Mouse (Mus musculus) ES-CJ7 (cell line): ENCODE measurements around the gene Speer4c.
"Not testable (repeated sequence)": the region's sequence is repeated elsewhere in the genome, so short reads cannot be mapped to it uniquely, and the experiment has no call there.

ENCODE experiments used
- DNase-seq: peaks from one replicate; pipeline ENCODE4 v3.0.0; 2011; ENCODE audit warnings: low read depth, low spot score

The Speer4c gene

DNA sequence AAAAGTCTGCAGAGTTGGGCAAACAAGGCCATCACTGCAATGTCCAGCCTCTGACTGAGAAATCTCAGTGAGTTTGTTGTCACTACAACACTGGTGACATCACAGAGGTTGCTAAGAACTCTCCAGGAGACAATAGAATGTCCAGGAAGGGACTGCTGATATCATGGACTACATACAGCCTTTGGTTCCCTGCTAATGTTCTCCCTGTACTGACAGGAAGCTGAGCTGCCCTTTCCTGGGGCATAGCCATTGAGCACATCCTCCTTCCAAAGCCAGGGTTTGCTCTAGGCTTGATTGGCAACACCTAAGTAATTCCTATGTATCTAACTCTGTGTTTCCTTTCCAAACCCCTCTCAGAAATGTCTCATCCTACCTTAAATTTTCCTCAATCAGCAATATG lies at the start of gene Speer4c:
Gene Speer4c, minus strand, starts transcription at position 101 of the 400 bp plus-strand sequence.
- DNase-seq: not testable (repeated sequence)

DNA sequence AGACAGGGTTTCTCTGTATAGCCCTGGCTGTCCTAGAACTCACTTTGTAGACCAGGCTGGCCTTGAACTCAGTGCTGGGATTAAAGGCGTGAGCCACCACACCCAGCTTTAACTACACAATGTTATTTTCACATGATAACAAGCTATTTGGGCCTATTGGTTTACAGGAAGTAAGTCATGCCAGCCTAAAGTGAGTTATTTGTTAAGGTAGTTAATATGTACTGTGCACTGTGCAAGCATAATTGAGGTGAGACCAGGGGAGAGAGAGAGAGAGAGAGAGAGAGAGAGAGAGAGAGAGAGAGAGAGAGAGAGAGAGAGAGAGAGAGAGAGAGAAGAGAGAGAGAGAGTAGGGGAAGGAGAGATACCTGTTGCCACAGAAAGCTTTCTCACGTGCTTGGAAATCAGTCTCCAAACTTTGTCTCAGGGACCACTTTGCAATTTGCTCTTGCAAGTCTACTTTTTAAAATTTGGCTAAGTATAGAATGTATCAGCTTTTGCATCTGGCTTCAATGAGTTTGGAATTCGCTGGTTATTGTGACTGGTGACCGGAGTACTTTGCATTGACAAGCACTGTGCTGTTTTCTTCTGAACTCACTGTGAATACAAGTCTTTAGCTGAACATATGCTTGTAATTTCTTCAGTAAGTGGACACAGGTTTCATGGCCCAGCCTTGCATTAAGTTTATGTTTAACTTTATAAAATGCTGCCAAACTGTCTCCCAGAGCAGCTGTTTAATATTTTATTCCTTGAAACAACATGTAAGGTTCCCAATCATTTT lies 33.6 kb upstream of the Speer4c start:
- DNase-seq: no peak

DNA sequence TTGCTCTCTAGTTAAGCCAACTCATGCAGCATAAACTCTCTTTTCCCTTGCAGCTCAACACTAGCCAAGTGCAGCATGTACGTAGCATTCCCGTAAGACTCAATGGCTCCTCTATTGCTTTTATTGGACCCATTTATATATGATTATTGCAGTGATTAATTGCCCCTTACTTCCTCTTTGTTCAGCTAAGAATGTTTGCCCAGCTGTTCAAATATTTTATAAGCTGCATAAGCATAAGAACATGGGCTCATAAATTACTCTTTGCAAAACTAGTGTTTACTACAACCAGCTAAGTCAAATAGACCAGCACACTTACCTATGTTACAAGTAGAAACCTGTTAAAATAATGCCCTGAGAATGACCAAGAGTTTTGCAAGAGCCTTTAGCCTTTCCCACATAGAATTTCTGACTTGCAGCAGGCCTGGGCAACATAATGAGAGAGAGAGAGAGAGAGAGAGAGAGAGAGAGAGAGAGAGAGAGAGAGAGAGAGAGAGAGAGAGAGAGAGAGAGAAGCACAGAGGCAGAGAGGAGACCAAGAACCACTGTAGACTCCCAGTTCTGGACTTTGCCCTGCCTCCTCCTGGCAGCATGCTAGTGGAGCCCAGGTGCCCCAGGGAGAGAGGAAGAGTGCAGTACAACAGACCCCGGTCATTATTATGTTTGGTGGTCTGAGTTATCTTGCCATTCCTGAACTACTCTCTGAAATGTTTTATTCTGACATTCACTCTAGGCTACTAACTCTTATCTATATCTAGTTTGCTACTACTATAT lies 20.2 kb upstream of the Speer4c start:
- DNase-seq: no peak

DNA sequence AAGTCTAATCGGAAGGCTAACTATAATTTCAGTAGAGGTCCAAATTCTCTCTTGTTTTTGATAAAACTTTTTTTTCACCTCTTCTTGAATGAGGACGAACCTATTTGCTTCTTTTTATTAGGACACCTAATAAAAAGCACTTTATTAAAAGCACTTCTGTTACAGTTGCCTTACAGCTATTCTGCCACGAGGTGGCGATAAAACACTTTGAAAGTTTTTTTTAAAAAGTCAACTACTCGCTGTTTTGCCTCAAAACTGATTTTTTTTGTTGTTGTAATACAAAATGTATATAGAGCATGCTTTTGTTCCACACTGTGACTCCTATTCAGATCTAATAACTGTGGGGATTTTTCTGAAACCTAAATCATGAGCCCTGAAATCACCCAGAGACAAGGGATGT lies 11.2 kb downstream of the Speer4c start:
- DNase-seq: not testable (repeated sequence)

DNA sequence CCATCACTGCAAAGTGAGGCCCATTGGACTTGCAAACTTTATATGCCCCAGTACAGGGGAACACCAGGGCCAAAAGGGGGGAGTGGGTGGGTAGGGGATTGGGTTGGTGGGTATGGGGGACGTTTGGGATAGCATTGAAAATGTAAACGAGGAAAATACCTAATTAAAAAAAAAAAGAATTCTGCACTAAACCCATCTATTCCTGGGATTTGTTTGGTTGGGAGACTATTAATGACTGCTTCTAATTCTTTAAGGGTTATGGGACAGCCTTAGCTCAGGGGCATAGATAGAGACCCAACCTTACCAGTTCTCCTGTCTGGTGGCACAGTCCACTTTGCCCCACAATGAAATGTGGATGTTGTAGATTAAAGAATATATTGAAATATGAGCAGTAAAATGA lies 16.4 kb downstream of the Speer4c start:
- not testable (repeated sequence) for DNase-seq

DNA sequence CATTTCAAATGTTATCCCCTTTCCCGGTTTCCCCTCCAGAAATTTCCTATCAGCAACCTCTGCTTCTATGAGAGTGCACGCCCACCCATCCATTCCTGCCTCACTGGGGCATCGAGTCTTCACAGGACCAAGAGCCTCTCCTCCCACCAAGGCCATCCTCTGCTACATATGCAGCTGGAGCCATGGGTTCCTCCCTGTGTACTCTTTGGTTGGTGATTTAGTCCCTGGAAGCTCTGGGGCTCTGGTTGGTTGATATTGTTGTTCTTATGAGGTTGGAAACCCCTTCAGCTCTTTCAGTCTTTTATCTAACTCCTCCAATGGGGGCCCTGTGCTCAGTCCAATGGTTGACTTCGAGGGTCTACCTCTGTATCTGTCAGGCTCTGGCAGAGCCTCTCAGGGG lies 22.2 kb downstream of the Speer4c start:
- not testable (repeated sequence) for DNase-seq

DNA sequence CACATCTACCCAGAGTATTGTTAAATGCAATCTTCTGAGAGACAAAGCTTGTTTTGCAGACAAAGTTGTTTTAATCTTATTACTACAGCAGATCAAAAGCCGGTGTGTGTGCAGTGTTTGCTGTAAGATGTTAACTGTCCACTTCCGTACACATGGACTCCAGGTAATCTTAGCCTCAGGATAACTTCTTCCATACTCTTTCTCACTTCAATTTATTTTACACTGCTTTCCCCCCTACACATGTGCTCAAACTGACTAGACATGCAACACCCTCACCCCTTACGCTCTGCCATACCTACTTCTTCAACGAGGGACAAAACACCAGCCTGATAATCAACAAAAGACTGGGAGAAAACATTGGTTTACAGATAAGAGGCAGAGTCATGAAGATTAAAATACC lies 23.2 kb downstream of the Speer4c start:
- not testable (repeated sequence) for DNase-seq

DNA sequence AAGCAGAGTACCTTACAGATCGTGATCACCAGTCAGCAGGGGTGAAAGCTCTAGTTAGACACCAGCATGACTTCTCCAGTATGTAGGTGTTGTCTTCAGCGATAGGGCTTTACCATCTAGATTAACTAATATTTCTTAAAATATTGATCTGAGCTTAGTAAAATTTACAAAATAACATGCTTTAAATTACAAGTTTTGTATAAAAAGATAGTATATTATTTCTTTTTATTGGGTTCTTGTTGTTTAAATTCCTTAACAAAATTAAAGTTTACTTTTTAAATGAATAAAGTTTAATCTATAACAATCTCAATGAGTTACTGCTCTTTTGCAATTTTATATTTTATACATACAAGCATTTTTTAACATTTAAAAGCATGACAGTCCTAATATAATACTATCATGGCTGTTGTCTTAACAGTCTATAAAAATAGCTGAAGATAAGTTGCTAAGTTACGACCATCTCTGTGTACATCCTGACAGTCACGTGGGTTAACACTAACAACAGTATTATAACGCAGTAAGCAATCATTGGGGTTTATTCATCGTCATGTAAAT lies 24.3 kb downstream of the Speer4c start:
- not testable (repeated sequence) for DNase-seq

DNA sequence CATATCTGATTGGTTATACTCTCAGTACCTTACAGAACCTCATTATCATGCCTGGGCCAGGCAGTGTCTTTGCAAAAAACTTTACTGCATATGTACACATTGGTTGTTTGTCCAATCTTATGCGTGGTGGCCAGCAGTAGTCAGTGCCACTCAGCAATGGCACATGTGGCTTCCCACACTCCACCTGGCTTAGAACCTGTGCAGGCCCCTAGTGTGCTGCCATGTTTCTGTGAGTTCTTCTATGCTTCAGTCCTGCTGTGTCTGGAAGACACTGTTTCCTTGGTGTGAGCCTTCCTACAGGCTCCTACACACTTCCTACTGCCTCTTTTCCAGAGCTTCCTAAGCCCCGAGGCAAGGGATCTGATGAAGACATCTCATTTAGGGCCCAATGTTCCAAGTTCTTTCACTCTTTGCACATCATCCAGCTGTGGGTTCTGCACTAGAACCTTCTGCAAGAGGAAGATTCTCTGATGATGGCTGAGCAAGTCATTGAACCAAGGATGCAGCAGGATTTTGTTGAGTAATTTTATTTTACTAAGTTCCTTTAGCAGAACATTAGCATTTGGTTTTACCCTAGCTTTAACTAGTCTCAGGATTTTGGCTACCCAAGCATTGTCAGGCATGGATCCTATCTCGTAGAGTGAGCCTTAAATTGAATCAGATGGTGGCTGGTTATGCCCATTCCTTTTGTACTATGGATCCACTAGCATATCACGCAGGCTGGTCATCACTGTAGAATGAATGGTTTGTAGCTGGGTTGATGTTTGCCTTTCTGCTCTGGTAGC lies 25.0 kb downstream of the Speer4c start:
- not testable (repeated sequence) for DNase-seq

DNA sequence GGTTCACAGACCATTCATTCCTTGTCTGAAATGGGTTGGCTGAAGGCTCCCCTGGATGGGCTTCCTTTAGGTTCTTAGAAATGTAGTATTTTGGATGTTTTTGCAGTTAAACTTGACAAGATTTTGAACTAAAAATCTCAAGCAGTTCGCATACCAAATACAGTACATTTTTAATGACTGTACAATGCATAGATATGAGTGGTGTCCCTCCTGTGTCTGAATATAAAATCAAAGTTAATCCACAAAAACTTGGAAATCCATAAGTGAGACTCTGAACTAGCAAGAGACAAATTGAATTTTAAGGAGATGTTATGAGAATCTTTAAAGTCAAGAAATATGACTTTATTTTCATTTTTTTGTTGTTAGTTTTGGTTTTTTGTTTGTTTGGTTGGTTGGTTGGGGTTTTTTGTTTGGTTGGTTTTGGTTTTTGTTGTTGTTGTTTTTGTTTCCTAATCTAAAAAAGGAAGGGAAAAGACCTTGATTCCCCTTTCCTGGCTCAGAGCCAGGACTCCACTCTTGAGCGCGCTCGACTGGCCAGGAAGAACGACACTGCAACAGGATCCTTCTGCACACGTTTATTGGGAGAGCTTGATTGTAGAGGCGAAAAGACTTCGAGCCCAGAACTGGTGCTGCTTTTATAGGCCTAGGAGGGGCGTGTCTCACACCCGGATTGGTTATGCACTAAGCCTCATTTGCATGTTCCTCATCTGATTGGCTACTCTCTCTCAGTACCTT lies 32.6 kb downstream of the Speer4c start:
- not testable (repeated sequence) for DNase-seq

DNA sequence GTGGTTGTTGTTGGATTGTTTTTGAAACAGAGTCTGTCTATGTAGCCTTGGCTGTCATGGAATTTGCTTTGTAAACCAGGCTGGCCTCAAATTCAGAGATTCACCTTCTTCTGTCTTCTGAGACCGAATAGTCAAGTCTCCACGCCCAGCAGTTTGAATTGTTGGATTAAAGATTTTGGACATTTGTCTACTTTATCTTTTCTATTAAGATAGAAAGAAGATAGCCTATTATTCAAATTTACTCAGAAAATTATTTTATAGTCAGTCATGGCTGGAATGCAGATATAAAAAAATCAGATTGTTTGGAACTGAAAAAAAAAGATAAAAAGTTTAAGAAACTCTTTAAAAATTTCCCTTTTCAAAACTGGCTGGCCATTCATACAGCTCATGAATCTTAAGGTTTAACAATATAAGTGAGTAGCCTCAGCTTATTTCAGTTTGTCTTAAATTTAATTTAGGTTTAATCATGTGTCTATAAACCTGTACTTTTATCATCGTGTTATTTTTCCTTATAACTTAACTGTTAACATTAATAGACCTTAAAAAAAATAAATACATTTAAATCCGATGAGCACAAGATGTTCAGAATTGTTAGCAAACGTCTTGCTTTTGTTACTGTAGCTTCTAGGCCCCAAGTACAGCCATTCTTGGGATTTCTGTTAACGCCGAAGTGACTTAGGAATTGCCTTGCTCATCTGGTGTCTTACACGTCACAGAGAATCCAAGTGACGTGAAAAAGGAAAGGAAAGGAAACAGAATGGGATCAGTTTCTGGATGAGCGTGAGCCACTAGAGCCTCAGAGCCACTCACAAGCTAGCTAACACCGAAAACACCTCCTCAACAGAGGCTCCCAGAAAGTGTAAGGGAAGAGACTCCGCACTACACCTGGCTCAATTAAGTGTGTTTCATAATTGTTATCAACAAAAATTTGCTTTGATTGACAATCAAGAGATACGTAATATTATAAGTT lies 33.8 kb downstream of the Speer4c start:
- DNase-seq: not testable (repeated sequence)

DNA sequence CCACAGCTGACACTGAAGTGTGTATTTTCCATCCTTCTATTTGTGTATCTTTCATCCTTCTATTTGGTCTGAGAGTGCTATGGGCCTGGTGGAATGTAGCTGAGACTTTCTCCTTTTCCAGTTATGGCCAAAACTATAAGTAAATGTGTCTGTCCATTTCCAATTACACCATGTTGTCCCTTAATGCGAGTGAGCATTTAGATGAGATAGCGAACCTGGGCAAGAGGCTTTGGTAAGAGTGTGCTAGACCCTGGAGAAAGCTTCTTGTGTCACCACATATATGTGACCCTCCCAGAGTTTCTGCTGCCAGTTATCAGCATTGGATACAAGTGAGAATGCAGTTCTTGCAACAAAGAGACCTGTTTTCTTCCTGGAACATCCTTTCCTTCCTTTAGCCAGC lies 35.2 kb downstream of the Speer4c start:
- DNase-seq: not testable (repeated sequence)

DNA sequence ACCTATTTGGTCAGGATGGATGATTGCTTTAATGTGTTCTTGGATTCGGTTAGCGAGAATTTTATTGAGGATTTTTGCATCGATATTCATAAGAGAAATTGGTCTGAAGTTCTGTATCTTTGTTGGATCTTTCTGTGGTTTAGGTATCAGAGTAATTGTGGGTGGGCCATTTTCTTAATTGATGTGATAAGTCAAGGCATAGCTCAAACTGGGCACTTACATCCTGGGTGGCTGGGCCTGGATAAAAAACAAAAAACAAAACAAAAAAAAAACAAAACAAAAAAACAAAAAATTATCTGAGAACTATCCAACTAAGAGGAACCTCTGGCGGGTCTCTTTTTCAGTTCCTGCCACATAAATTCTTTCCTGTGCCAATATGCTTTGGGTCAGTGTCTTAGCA lies 36.3 kb downstream of the Speer4c start:
- DNase-seq: not testable (repeated sequence)

DNA sequence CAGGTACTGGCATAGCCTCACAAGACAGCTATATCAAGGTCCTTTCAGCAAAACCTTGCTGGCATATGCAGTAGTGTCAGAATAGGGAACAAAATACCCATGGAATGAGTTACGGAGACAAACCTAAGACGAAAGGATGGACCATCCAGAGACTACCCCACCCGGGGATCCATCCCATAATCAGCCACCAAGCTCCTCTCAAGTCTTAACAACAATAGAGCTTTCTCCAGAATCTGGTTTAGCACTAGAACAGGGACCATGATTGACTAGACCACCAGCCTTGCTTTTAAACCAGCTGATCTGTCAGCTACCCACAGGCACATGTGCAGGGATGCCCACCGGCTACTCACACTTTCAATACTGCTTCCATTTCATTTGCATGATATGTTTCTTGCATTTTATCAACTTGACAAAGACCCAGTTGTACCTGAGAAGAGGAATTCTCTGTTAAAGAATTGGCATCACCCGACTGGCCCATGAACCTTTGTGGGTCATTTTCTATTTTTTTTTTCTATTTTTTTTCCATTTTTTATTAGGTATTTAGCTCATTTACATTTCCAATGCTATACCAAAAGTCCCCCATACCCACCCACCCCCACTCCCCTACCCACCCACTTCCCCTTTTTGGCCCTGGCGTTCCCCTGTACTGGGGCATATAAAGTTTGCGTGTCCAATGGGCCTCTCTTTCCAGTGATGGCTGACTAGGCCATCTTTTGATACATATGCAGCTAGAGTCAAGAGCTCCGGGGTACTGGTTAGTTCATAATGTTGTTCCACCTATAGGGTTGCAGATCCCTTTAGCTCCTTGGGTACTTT lies 39.4 kb downstream of the Speer4c start:
- DNase-seq: not testable (repeated sequence)

DNA sequence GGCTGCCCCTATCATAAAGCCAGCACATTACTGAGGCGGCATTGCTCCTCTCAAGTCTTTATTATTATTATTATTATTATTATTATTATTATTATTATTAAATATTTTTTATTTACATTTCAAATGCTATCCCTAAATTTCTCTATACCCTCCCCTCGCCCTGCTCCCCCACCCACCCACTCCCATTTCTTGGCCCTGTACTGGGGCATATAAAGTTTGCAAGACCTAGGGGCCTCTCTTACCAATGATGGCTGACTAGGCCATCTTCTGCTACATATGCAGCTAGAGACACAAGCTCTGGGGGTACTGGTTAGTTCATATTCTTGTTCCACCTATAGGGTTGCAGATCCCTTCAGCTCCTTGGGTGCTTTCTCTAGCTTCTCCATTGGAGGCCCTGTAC lies 40.1 kb downstream of the Speer4c start:
- DNase-seq: not testable (repeated sequence)

DNA sequence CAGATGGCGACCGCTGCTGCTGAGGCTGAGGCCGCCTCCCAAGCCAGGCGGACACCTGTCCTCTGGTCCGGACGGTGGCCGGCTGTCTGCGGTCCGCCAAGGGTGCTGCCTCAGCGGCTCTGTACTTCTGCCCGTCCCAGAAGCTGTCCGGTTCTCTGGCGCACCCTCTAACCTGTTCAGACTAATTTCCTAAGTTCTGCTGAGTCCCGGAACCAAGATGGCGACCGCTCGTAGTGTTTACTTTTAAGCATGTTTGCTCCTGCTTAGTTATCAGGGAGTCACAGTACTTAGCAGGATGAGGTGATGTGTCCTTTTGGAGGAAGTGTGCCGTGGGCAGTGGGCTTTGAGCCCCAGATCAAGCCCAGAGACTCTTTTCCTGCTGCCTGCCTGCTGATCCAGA lies 43.3 kb downstream of the Speer4c start:
- peak; percentile 48 for DNase-seq

DNA sequence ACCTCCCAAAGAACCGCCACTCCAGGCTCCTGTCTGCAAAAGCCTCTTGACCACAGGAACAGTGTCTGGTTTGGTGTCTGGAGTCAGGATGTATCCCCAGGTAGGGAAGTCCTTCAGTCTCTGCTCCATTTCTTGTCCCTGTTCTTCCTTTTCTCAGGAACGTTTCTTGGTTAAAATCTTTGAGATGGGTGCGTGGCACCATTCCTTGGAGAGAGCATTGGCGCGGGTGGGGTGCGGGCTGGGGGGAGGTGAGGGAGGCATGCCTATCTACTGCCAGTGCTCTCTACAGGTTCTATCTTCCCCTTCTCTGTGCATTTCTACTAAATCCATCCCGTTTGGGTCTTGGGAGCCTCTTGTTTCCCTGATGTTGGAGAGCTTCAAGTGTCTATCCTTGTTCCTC lies 50.2 kb downstream of the Speer4c start:
- DNase-seq: not testable (repeated sequence)
